Mouse (Mus musculus) neural tube, embryonic 14.5 days (tissue): ENCODE measurements around the gene Cfap100. TPM values are rescaled to one million over a fixed set of nuclear protein-coding genes. Genes with fewer than 3 reads are reported as not detected.

ENCODE experiments used
- ATAC-seq: fragments of 200-750 bp; cut with Nextera tagmentation; 2 replicates; pipeline ENCODE4 v1.8.0; 2017; ENCODE audit warnings: low read depth, mild to moderate bottlenecking, moderate TSS enrichment, moderate library complexity
- H3K27ac ChIP-seq: fragments of 300-500 bp; sonication (generic); 2 replicates; pipeline ENCODE4 v1.5.1; 2014; ENCODE audit warnings: low read depth, mild to moderate bottlenecking, control low read depth, low read length, moderate library complexity, mixed read lengths
- H3K27me3 ChIP-seq: fragments of 300-500 bp; sonication (generic); 2 replicates; pipeline ENCODE4 v1.6.1; 2014; ENCODE audit warnings: low read length; ENCODE audit not compliant: control insufficient read depth, insufficient read depth
- H3K36me3 ChIP-seq: fragments of 300-500 bp; sonication (generic); 2 replicates; pipeline ENCODE4 v1.6.1; 2014; ENCODE audit warnings: low read length, mixed read lengths; ENCODE audit not compliant: control insufficient read depth, insufficient read depth
- H3K4me1 ChIP-seq: fragments of 300-500 bp; sonication (generic); 2 replicates; pipeline ENCODE4 v1.6.1; 2014; ENCODE audit warnings: low read length; ENCODE audit not compliant: control insufficient read depth, insufficient read depth
- H3K4me2 ChIP-seq: fragments of 300-500 bp; sonication (generic); 2 replicates; pipeline ENCODE4 v1.6.1; 2014; ENCODE audit warnings: mild to moderate bottlenecking, low read depth, low read length, control low read depth
- H3K4me3 ChIP-seq: fragments of 300-500 bp; sonication (generic); 2 replicates; pipeline ENCODE4 v1.5.1; 2014; ENCODE audit warnings: low read depth, low read length, control low read depth, mixed read lengths
- H3K9ac ChIP-seq: fragments of 300-500 bp; sonication (generic); replicated peaks from 2 replicates; pipeline ENCODE4 v1.6.1; 2014; ENCODE audit warnings: low read depth, mild to moderate bottlenecking, control low read depth, low read length, mixed read lengths
- H3K9me3 ChIP-seq: fragments of 300-500 bp; sonication (generic); 2 replicates; pipeline ENCODE4 v1.6.1; 2016; ENCODE audit warnings: low read length; ENCODE audit not compliant: control insufficient read depth
- WGBS: fragments of 180-500 bp; shearing (Covaris S2); extraction: QIAGEN DNeasy Blood & Tissue Kit; methylation state at CpG from one replicate; pipeline ENCODE4 v1.1.7; 2014; 5-methylcytosine and 5-hydroxymethylcytosine counted together
- polyA plus RNA-seq: library from polyadenylated mRNA; unstranded; fragments of >200 nt; fragmentation: Nextera tagmentation; extraction: Ambion mirVana; gene quantifications from 2 replicates; pipeline ENCODE4 v1.2.1, GENCODE M21; 2014

Cfap100 gene
- polyA plus RNA-seq, 1 experiment from 2014 or later: 8.5 TPM

GRCm38 (mm10) chr6:90360024-90360781 is 68.4 kb downstream of the Cfap100 start:
- H3K4me2 ChIP-seq: no peak overlapping the region
- ATAC-seq: peak; percentile 38; the same call in 1 of the 2 replicates
- H3K4me3 ChIP-seq: no peak overlapping the region
- no peak overlapping the region for H3K27ac ChIP-seq
- H3K4me1 ChIP-seq: no peaks in the 10 kb centered on the region
- no peaks in the 10 kb centered on the region for H3K9me3 ChIP-seq
- no peak overlapping the region for H3K9ac ChIP-seq
- WGBS: 57% methylated on average over 7 of the region's 7 CpGs
- no peaks in the 10 kb centered on the region for H3K27me3 ChIP-seq
- H3K36me3 ChIP-seq: no peaks in the 10 kb centered on the region

GRCm38 (mm10) chr6:90359445-90359844 is 69.2 kb downstream of the Cfap100 start:
- Histone ChIP-seq H3K9me3 (no peaks in the 10 kb centered on the region), H3K27me3 (no peaks in the 10 kb centered on the region), H3K4me3 (no peak overlapping the region), H3K4me2 (no peak overlapping the region), H3K36me3 (no peaks in the 10 kb centered on the region), H3K27ac (no peak overlapping the region), H3K4me1 (no peaks in the 10 kb centered on the region), H3K9ac (no peak overlapping the region)
- 59% methylated on average over 2 of the region's 2 CpGs for WGBS
- ATAC-seq: no peak

- no peaks in the 10 kb centered on the region for H3K36me3 ChIP-seq
- H3K4me3 ChIP-seq: no peak overlapping the region
- no peak overlapping the region for H3K4me2 ChIP-seq
- ATAC-seq: no peak
- no peak overlapping the region for H3K9ac ChIP-seq
- no peaks in the 10 kb centered on the region for H3K4me1 ChIP-seq
- H3K27ac ChIP-seq: no peak overlapping the region
- no peaks in the 10 kb centered on the region for H3K9me3 ChIP-seq
- 73% methylated on average over 5 of the region's 5 CpGs for WGBS
- no peaks in the 10 kb centered on the region for H3K27me3 ChIP-seq
Observed at GRCm38 (mm10) chr6:90358142-90358541, 70.5 kb downstream of the Cfap100 start.

Other genes with a start within 250 kb of the Cfap100 start
- gene V1ra8, start 226.0 kb downstream of the Cfap100 start, polyA plus RNA-seq: not detected in 2 replicates
- not detected in 2 replicates for gene Vmn1r53, start 204.4 kb downstream of the Cfap100 start, polyA plus RNA-seq
- not detected in 2 replicates for gene Vmn1r54, start 182.5 kb downstream of the Cfap100 start, polyA plus RNA-seq
- gene BC048671, start 127.6 kb downstream of the Cfap100 start, polyA plus RNA-seq: not detected in 2 replicates
- 0.21 and 0.28 TPM in 2 replicates for gene Chst13, start 103.6 kb downstream of the Cfap100 start, polyA plus RNA-seq
- gene Uroc1, start 95.5 kb downstream of the Cfap100 start, polyA plus RNA-seq: not detected in 2 replicates
- 13.7 and 16.4 TPM in 2 replicates for gene Zxdc, start 59.3 kb downstream of the Cfap100 start, polyA plus RNA-seq
- 16.1 and 16.6 TPM in 2 replicates for gene Klf15, start 33.8 kb upstream of the Cfap100 start, polyA plus RNA-seq
- 53.3 and 53.5 TPM in 2 replicates for gene Aldh1l1, start 57.6 kb upstream of the Cfap100 start, polyA plus RNA-seq
- 7.1 and 8.1 TPM in 2 replicates for gene Slc41a3, start 175.9 kb upstream of the Cfap100 start, polyA plus RNA-seq